Mouse (Mus musculus) heart, postnatal 10 days (tissue): Measurements from ENCODE around the gene Fam71f2. TPM values are rescaled to one million over a fixed set of nuclear protein-coding genes. Genes with fewer than 3 reads are reported as not detected.

ENCODE experiments used
- DNase-seq, 2 experiments: peaks; one replicate each; pipeline ENCODE4 v3.0.0; 2021
- intact Hi-C: fragments of 180-260 bp; cut with DNase I; formaldehyde crosslinking; loops from one replicate; pipeline ENCODE4 v1.15.1; 2025
- total RNA-seq, 2 experiments: library from RNA; stranded (reverse); gene quantifications; 2 replicates each; pipeline ENCODE4 v1.2.3; 2021

Fam71f2 gene
- not detected for total RNA-seq

DNA sequence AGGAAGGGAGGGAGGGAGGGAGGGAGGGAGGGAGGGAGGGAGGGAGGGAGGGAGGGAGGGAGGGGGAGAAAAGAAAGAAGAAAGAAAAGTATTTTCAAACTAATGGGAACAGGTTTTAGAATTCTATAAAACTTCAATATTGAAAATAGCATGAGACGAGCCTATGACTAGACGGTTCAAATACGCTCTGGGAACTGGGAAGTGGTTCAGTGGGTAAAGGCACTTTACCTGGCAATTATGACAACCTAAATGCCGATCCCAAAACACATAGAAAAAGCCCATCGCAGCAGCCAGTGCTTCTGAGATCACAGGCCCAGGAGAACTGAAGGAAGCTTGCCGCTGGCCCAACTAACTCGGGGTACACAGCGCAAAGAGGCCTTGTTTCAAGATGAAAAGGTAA, at the start of gene Fam71f2:
Gene Fam71f2 (plus strand): TSS at position 301 of the 400 bp plus-strand sequence.
- no peak for DNase-seq
- intact Hi-C loops, result loop anchor here (1.0 kb wide), 2 partner anchors 38 to 74 kb away; no protein-coding TSS in a partner anchor

DNA sequence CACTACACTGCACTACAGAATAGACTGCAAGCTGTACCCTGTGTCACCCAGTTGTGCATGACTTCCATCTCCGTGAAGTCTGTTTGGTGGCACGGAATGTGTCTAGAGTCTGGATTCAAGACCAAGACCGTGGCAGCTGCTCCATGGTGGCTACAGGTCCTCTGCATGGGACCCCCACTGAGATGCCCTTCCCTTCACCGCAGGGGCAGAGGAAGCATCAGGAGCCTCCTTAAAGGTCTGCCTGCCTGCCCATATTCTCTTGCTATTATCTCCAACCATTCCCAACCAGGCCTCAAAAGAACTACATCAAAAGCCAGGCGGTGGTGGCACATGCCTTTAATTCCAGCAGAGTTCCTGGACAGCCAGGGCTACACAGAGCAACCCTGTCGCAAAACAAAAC, 49.0 kb upstream of the Fam71f2 start:
- intact Hi-C loops, result no loop called here
- no peak for DNase-seq

DNA sequence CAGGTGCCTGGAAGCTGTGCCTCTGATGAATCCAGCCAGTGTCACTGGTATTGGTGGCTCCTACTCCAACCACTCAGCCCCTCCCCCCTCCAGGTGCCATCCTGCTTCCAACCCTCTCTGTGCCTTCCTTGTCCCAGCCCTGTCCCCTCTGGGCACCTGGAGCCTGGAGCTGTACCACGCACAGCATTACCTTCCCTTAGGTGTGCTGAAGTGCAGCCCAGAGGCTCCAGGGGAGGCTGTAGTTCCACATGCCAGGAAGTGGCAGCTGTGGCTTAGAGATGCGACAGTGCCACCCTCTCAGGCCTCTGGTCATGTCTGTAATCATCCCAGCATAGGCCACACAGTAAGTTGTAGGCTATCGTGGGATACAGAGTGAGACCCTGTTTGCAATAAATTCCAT, 47.6 kb upstream of the Fam71f2 start:
- no peak for DNase-seq
- intact Hi-C loops, result no loop called here

DNA sequence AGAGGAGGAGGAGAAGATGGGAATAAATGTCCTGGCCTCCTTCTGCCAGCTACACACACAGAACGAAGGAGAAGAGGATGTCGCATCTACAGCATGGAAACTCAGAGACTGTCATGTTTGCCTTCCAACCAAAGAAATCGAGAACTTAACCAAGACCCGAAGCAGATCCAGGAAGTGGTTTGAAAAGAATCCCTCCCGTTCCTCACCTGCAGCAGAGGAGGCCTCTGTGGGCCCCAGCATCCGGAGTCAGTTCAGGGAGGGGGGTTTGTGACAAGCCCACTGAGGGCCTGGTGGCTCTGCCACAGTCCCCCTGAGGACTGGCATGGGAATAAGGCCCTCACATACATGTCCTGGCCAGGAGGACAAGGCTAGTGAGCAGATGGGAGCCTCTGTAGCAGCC, 47.1 kb upstream of the Fam71f2 start:
- no peak for DNase-seq
- intact Hi-C loops, result no loop called here

DNA sequence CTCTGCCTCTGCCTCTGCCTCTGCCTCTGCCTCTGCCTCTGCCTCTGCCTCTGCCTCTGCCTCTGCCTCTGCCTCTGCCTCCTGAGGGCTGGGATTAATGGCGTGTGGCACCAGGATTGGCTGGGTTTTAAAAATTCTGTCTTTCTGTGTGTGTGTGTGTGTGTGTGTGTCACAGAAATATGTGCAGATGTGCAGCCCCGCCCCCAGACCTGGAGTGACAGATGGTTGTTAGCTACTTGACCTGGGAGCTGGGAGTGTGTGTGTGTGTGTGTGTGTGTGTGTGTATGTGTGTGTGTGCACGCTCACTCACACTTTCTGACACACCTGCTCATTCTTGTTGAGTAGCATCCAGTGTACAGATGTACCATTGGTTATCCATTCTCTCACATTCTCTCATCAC, 45.7 kb upstream of the Fam71f2 start:
- intact Hi-C loops, result no loop called here
- no peak for DNase-seq

DNA sequence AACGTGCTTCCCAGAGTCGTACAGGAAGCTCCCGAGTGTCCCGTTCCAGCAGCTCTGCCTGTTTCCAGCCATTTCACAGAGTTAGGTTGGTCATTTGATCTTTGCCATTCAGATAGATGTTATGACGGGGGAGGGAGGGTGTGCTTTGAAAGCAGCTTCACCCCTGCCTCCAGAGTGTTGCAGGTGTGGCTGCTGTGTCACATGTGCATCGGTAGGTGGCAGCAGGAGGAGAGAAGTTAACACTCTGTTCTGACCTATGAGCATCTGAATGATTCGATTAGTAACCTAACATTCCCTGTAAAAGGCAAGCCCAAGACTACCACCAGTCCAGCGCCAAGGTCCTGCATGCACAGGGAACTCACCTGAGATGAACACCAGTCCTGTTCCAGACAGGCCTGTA, 45.1 kb upstream of the Fam71f2 start:
- intact Hi-C loops, result no loop called here
- peak; percentile 28 to 35 for DNase-seq

- intact Hi-C loops, result loop anchor here (1.0 to 2.0 kb wide), 3 partner anchors 36 to 76 kb away; partner anchors contain the start of genes Fam71f2 and Rbm28
- peak; percentile 56 to 73 for DNase-seq
These were observed 38.6 kb upstream of the Fam71f2 start for GRCm38 (mm10) chr6:29240806-29241205.

- intact Hi-C loops, result loop anchor here (1.0 to 2.0 kb wide), 2 partner anchors 38 to 77 kb away; partner anchors contain the start of genes Fam71f2 and Rbm28
- no peak for DNase-seq
These were observed 37.7 kb upstream of the Fam71f2 start for GRCm38 (mm10) chr6:29241697-29242096.

DNA sequence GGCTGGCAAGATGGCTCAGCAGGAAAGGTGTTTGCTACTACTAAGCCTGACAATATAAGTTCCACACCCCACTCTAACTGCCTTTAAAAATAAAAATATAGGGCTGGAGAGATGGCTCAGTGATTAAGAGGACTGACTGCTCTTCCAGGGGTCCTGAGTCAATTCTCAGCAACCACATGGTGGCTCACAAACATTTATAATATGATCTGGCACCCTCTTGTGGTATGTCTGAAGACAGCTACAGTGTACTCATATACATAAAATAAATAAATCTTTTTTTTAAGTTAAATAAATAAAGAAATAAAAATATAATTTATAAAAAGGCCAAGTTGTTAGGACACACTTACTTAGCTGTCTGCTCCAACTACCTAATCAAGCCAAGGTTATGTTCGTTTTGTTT, 37.1 kb upstream of the Fam71f2 start:
- intact Hi-C loops, result no loop called here
- DNase-seq, result no peak

GRCm38 (mm10) chr6:29245272-29246120, 33.9 kb upstream of the Fam71f2 start:
- DNase-seq, result no peak
- intact Hi-C loops, result no loop called here

GRCm38 (mm10) chr6:29246183-29246582, 33.2 kb upstream of the Fam71f2 start:
- intact Hi-C loops, result no loop called here
- no peak for DNase-seq

DNA sequence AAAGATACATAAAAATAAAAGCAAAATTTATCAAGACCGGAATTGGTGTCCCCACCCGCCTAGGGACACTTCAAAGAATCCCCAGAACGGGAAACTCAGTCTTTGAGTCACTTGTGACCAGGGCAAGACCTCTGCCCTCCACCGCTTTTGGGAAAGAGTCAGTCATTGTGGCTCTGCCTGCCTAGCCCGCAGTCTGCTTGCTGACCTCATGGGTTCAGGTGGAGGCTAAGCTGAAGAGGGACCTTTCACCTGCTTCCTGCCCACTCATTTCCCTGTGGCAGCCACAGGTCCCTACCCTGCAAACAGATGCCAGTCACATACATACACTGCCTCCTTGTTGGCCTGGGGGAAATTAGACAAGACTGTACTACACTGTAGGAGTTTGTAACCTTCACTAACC, 32.8 kb upstream of the Fam71f2 start:
- intact Hi-C loops, result no loop called here
- no peak for DNase-seq

- DNase-seq, result no peak
- intact Hi-C loops, result no loop called here
These were observed 32.3 kb upstream of the Fam71f2 start for GRCm38 (mm10) chr6:29247072-29247471.

DNA sequence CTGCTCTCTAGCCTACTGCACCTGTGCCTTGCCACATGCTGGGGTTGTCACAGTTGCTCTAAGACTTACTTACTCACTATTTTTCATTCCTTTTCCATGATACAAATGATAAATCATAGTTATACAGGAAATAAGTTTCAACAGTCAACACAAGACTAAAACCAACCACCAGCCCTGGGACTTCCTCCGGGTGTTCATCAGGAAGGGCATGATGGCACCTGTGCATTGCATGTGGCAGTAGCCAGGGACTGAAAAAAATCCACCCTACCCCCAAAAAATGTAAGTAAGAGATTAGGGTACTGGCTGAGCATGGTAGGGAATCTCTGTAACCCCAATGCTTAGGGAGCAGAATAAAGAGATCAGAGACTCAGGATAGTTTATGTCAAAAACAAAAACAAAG, 20.0 kb upstream of the Fam71f2 start:
- intact Hi-C loops, result no loop called here
- no peak for DNase-seq

DNA sequence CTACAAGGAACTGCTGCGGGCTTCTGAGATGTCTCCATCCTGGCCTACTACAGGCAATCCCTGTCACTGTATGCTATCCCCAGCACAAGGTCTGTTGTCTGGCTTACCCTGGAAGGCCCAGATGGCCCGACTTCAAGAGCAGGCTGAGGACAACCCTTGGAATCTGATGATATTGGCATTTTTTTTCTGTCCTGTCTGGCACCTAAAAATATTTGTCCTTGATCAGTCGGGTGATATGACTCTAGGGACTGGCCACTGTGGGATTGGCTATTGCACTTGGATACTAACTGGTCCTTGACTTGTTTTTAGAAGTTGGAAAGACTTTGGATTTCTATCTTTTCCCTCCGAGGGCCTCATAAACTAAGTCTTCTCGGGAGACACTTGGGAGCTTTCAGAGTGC, 17.6 kb upstream of the Fam71f2 start:
- intact Hi-C loops, result no loop called here
- DNase-seq, result no peak

- DNase-seq, result peak; percentile 78 to 82
- intact Hi-C loops, result no loop called here
These were observed 15.5 kb upstream of the Fam71f2 start for GRCm38 (mm10) chr6:29263650-29264455.

DNA sequence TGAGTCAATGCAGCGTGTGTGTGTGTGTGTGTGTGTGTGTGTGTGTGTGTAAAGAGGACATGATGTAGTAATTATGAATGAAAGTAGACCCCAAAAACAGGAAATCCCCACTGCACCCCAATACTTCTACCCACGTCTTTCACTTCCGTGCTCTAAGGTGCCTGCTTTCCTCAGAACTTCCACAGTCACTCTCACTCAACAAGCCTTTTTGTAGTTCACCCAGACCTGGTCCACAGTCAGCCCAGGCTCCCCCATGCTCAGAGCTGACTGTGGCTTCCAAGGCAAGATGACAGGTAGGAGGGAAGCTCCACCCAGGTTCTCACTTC, 15.0 kb upstream of the Fam71f2 start:
- DNase-seq, result no peak
- intact Hi-C loops, result no loop called here

DNA sequence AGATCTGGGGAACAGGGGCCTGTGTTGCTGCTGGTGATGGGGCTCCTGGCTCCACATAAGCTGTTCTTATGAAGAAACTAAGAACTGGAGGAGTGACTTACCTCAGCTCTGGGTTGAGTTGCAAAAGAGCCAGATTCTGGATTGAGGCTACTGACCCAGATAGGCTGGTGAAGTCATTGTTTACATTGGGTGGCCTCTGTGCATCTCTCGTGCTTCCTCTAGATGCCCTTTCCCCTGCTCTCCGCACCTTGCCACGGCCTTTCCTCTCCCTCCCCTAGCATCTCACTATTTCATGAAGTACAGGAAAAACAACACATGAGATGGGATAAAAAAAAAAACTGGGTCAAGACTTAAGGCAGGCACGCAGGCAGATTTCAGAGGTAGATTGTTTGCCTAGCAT, 12.5 kb upstream of the Fam71f2 start:
- no peak for DNase-seq
- intact Hi-C loops, result no loop called here

DNA sequence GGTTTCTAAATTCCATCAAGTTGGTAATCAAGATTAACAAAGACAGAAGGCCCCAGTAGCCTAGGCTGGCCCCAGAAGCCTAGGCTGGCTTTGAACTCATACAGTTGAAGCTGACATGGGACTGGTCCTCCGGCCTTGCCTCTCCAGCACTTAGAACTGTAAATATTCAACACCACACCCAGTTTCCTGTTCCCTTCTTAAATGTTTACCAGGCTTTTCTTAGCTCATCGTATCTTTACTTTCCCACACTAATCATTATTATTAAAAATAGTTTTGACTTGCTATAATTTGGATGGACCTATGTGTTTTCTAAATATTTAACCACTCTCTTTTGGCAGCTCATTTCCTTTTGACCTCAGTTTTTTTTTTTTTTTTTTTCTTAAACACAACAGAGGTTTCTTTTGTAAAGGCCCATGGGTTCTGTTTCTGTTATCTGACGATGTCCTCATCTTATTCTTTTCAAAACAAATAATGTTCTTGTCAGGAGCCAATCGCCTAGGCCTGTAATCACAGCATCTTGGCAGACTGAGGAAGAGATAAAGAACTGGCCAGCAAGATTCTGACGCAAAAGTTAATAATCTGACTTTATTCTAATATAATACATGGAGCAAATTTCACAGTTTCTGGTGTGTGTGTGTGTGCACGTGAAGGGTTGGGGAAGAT, 10.3 kb upstream of the Fam71f2 start:
- intact Hi-C loops, result no loop called here
- DNase-seq, result no peak

DNA sequence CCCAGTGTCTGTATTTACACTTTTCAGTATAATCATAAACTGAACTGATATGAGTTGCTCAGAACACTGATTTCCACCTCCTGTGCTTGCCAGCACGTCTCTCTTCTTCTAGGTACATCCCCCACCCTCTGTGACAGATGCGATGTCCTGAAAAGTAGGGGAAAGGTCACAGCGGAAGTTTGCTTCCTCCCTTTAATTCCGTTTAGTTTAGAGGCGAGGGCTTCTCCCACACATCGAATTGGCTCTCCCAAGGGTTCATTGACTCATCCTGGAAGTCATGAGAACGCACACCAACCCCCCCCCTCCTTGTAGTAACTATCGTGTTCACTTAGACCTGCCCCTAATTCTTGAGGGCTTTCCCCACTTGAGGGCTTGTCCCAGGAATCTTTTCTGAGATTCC, 8.4 kb upstream of the Fam71f2 start:
- DNase-seq, result peak; percentile 54 to 60
- intact Hi-C loops, result no loop called here

GRCm38 (mm10) chr6:29272312-29273072, 6.9 kb upstream of the Fam71f2 start, which contains the start of gene Hilpda:
Gene Hilpda, plus strand, starts transcription at chr6:29272488.
- peak; percentile 94 for DNase-seq
- intact Hi-C loops, result no loop called here
